Mouse (Mus musculus): ENCODE data around the gene Ergic1. TPM values are rescaled to one million over a fixed set of nuclear protein-coding genes. Genes with fewer than 3 reads are reported as not detected.

Gene Ergic1
- total and polyA plus RNA-seq, 3 experiments, result 53.6 to 64.4 (median 59.4) TPM

DNA sequence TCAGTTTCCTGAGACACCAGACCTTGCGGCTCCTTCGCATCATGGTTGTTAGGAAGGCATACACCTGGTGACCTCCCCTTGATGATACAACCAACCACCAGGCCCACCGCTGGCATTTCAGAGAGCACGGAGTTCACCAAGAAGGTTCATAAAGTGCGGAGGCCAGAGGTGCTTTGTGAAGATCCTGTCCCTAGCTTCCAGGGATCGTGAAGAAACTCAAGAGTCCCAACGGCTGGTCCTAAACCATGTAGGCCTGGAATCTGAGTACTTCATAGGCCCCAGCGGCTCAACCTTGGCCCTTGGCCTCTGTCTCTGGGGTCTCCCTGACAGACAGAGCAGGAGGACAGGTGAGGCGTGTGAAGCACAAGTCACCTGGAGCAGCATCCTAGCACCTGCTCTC, 34.0 kb upstream of the Ergic1 start:
- DNase-seq, result no peak
- Histone ChIP-seq H3K4me1 (ENCODE audit: control insufficient read depth, insufficient read depth, low read length) (peaks cover 28% of the 10 kb centered on the region), H3K9ac (ENCODE audit: low read depth, low read length) (no peak overlapping the region), H3K79me2 (replicated peaks; ENCODE audit: control insufficient read depth, insufficient read depth, low read length) (no peaks in the 10 kb centered on the region), H3K27me3 (ENCODE audit: control insufficient read depth, insufficient read depth, low read length) (no peaks in the 10 kb centered on the region), H3K4me3 (no peak overlapping the region), H3K27ac (no peak overlapping the region), H3K36me3 (ENCODE audit: control insufficient read depth, insufficient read depth, low read length) (0 out of 2 replicates have a peak, but pooled peaks cover 4% of the 10 kb centered on the region)
- 94% methylated on average over 9 of the region's 9 CpGs for WGBS
- TF ChIP-seq CTCF (IDR thresholded peaks at IDR 0.05), result no peak
- TF ChIP-seq POLR2A (IDR thresholded peaks at IDR 0.05; ENCODE audit: insufficient read depth, low read depth, low read length), result no peak
- no peak for TF ChIP-seq EP300 (IDR thresholded peaks at IDR 0.05; ENCODE audit: insufficient read depth, low read depth, low read length)
- intact Hi-C loops (cut with DNase I), result no loop called here

DNA sequence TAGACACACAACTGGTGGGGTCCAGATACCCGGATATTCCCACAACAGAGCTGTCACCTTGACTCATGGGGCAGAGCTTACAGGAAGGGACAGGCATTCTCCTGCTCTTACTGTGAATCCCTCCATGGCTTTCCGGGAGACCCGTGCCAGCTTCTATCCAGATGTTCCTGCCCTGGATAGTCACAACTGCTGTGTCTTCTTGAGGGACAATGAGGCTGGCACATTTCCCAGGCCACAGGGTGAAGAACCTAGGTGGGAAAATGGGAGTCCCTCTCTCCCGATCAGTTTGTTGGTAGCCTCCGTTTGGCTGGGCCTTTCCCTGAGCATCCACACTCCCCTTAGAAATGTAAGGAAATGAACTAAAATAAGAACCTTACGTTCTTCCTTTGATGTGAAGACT, 32.5 kb upstream of the Ergic1 start:
- Histone ChIP-seq H3K9ac (ENCODE audit: low read depth, low read length) (no peak overlapping the region), H3K4me1 (ENCODE audit: control insufficient read depth, insufficient read depth, low read length) (peaks cover 36% of the 10 kb centered on the region), H3K4me3 (no peak overlapping the region), H3K27me3 (ENCODE audit: control insufficient read depth, insufficient read depth, low read length) (no peaks in the 10 kb centered on the region), H3K36me3 (ENCODE audit: control insufficient read depth, insufficient read depth, low read length) (0 out of 2 replicates have a peak, but pooled peaks cover 4% of the 10 kb centered on the region), H3K79me2 (replicated peaks; ENCODE audit: control insufficient read depth, insufficient read depth, low read length) (no peaks in the 10 kb centered on the region), H3K27ac (peak overlapping the region; percentile 79)
- TF ChIP-seq CTCF (IDR thresholded peaks at IDR 0.05), result no peak
- TF ChIP-seq POLR2A (IDR thresholded peaks at IDR 0.05; ENCODE audit: insufficient read depth, low read depth, low read length), result no peak
- no peak for TF ChIP-seq EP300 (IDR thresholded peaks at IDR 0.05; ENCODE audit: insufficient read depth, low read depth, low read length)
- 61% methylated on average over 6 of the region's 6 CpGs for WGBS
- DNase-seq, result no peak
- intact Hi-C loops (cut with DNase I), result loop anchor here (2.0 kb wide), 1 partner anchor 14 kb away; no protein-coding TSS in a partner anchor

DNA sequence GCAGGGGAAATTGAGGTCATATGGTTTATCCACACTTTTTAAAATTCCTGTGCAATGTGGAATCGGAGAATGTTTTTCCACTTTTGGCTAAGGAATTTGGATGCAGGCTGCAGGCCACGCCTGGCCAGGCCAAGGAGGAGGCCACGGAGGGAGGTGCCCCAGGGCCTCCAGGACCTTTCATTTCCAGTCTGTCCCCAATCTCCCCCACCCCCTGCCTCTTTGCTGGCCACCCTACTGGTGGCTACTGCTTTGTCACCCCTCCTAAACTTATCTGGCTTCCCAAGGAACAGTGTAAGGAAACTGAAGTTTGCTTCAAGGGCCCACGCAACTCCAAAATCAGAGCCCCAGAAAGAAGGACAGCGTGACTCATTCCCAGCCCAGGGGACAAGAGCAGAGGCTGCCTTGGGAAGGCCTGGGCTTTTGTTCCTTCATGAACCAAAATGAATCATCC, 31.5 kb upstream of the Ergic1 start:
- Histone ChIP-seq H3K4me1 (ENCODE audit: control insufficient read depth, insufficient read depth, low read length) (peaks cover 37% of the 10 kb centered on the region), H3K4me3 (no peak overlapping the region), H3K36me3 (ENCODE audit: control insufficient read depth, insufficient read depth, low read length) (0 out of 2 replicates have a peak, but pooled peaks cover 4% of the 10 kb centered on the region), H3K9ac (ENCODE audit: low read depth, low read length) (peak overlapping the region; percentile 10; the same call in 1 of the 2 replicates), H3K27me3 (ENCODE audit: control insufficient read depth, insufficient read depth, low read length) (no peaks in the 10 kb centered on the region), H3K79me2 (replicated peaks; ENCODE audit: control insufficient read depth, insufficient read depth, low read length) (no peaks in the 10 kb centered on the region), H3K27ac (peak overlapping the region; percentile 79)
- intact Hi-C loops (cut with DNase I), result loop anchor here (2.0 kb wide), 1 partner anchor 15 kb away; no protein-coding TSS in a partner anchor
- peak; percentile 73 to 82 for DNase-seq
- TF ChIP-seq EP300 (IDR thresholded peaks at IDR 0.05; ENCODE audit: insufficient read depth, low read depth, low read length) (0 out of 2 replicates have a peak, but pooled peaks have one; percentile 20), CTCF (IDR thresholded peaks at IDR 0.05) (peak; percentile 22; the same call in 1 of the 2 replicates), POLR2A (IDR thresholded peaks at IDR 0.05; ENCODE audit: insufficient read depth, low read depth, low read length) (no peak)
- 37% methylated on average over 5 of the region's 5 CpGs for WGBS

DNA sequence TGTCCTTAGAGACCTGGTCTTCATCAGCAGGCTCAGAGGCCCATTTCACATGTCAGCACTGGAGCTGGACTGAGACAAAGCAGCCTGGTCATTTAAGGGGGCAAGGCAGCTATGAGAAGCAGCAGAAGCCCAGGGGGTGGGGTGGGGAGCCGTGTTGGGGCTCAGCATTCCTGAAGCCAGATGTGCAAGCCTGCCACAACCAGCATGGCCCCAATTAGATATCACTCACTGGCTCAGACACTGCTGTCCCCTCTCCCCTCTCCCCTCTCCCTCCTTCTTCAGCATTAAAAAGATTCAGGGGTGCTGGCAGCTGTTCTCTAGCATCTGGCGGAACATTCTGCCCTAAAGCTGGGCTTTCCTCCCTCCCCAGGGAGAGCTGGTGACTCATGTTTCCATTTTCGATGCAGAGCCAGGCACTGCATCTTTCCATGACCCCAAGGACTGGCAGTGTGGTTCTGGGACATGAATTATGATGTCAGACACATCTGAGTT, 30.7 kb upstream of the Ergic1 start:
- intact Hi-C loops (cut with DNase I), result no loop called here
- Histone ChIP-seq H3K36me3 (ENCODE audit: control insufficient read depth, insufficient read depth, low read length) (0 out of 2 replicates have a peak, but pooled peaks cover 4% of the 10 kb centered on the region), H3K9ac (ENCODE audit: low read depth, low read length) (peak overlapping the region; percentile 24; the same call in 1 of the 2 replicates), H3K4me3 (no peak overlapping the region), H3K27ac (peak overlapping the region; percentile 79), H3K27me3 (ENCODE audit: control insufficient read depth, insufficient read depth, low read length) (no peaks in the 10 kb centered on the region), H3K79me2 (replicated peaks; ENCODE audit: control insufficient read depth, insufficient read depth, low read length) (no peaks in the 10 kb centered on the region), H3K4me1 (ENCODE audit: control insufficient read depth, insufficient read depth, low read length) (peaks cover 38% of the 10 kb centered on the region)
- WGBS, result 8% methylated on average over 3 of the region's 3 CpGs
- TF ChIP-seq CTCF (IDR thresholded peaks at IDR 0.05) (no peak), POLR2A (IDR thresholded peaks at IDR 0.05; ENCODE audit: insufficient read depth, low read depth, low read length) (0 out of 2 replicates have a peak, but pooled peaks have one; percentile 18), EP300 (IDR thresholded peaks at IDR 0.05; ENCODE audit: insufficient read depth, low read depth, low read length) (peak; percentile 99)
- DNase-seq, result peak; percentile 82 to 88

DNA sequence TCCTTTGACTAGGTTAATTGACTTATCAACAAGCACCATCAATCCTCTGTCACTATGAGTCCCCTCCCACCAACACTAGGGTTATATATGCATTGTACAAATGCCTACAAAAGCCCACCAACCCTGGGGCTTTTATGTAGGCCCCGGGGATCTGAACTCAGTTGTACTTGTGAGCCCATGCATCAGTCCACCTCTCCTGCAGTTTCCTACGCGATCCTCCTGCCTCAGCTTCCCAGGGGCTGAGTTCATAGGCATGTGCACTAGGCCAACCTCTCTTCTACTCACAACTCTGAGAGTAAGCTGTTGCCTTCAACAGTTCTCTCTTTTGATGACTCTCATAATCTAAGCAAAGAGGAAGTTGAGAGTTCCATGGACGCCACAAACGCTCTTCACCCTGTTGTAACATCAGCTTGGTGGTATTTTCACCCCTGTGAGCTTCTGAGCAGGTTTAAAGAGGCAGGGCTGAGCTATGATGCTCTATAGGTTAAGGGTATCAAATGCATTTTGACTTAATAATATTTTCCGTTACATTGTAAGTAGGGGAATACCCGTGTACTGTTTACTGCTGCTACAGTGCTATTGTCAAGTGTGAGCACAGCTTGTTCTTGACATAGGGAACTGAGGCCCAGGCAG, 29.8 kb upstream of the Ergic1 start:
- H3K4me3 ChIP-seq, result no peak overlapping the region
- H3K9ac ChIP-seq (ENCODE audit: low read depth, low read length), result no peak overlapping the region
- intact Hi-C loops (cut with DNase I), result no loop called here
- WGBS, result 88% methylated on average over 7 of the region's 7 CpGs
- peak; percentile 11 to 34 for DNase-seq
- 0 out of 2 replicates have a peak, but pooled peaks cover 4% of the 10 kb centered on the region for H3K36me3 ChIP-seq (ENCODE audit: control insufficient read depth, insufficient read depth, low read length)
- H3K4me1 ChIP-seq (ENCODE audit: control insufficient read depth, insufficient read depth, low read length), result peaks cover 40% of the 10 kb centered on the region
- H3K27me3 ChIP-seq (ENCODE audit: control insufficient read depth, insufficient read depth, low read length), result no peaks in the 10 kb centered on the region
- H3K27ac ChIP-seq, result peak overlapping the region; percentile 79
- H3K79me2 ChIP-seq (replicated peaks; ENCODE audit: control insufficient read depth, insufficient read depth, low read length), result no peaks in the 10 kb centered on the region
- no peak for TF ChIP-seq POLR2A (IDR thresholded peaks at IDR 0.05; ENCODE audit: insufficient read depth, low read depth, low read length)
- TF ChIP-seq CTCF (IDR thresholded peaks at IDR 0.05), result no peak
- TF ChIP-seq EP300 (IDR thresholded peaks at IDR 0.05; ENCODE audit: insufficient read depth, low read depth, low read length), result no peak

Data from heart, adult 2 months (tissue).